Mouse (Mus musculus): ENCODE measurements at regions not wholly inside any gene's neighbourhood (a gene's known extent, or its start where the extent isn't known, plus 50 kb on each side); places are given as distances from the start of the nearest gene placed in this dataset.
A peak's percentile ranks its signal among the peaks of the same experiment; 100 is the strongest.

GRCm38 (mm10) chr17:3248875-3249274 lies 77.5 kb upstream of the Tiam2 start:
- TF ChIP-seq CTCF (conservative IDR thresholded peaks at IDR 0.05): no peak
- no peak overlapping the region; the same call in 1 of the 2 replicates for H3K4me3 ChIP-seq
- DNase-seq (ENCODE audit: low spot score in 2 of 2): peak in 1 of 2 experiments; percentile 39
- H3K27ac ChIP-seq: peak overlapping the region; percentile 55

GRCm38 (mm10) chr17:3249320-3249719 lies 77.1 kb upstream of the Tiam2 start:
- no peak for DNase-seq (ENCODE audit: low spot score in 2 of 2)
- TF ChIP-seq CTCF (conservative IDR thresholded peaks at IDR 0.05): no peak
- Histone ChIP-seq H3K27ac (peak overlapping the region; percentile 55), H3K4me3 (no peak overlapping the region)

- no peak for TF ChIP-seq CTCF (conservative IDR thresholded peaks at IDR 0.05)
- Histone ChIP-seq H3K27ac (0 out of 2 replicates have a peak overlapping the region, but pooled peaks have one; percentile 2), H3K4me3 (no peak overlapping the region)
- DNase-seq (ENCODE audit: low spot score in 2 of 2): peak; percentile 48 to 61
Measured at GRCm38 (mm10) chr17:3251176-3251575, 75.2 kb upstream of the Tiam2 start.

- TF ChIP-seq CTCF (conservative IDR thresholded peaks at IDR 0.05): no peak
- H3K27ac ChIP-seq: no peak overlapping the region
- DNase-seq (ENCODE audit: low spot score in 2 of 2): no peak
- H3K4me3 ChIP-seq: no peak overlapping the region
Measured at GRCm38 (mm10) chr17:3251966-3252365, 74.4 kb upstream of the Tiam2 start.

- peak; percentile 77 for TF ChIP-seq CTCF (conservative IDR thresholded peaks at IDR 0.05)
- Histone ChIP-seq H3K4me3 (no peak overlapping the region), H3K27ac (peak overlapping the region; percentile 23; the same call in 1 of the 2 replicates)
- DNase-seq (ENCODE audit: low spot score in 2 of 2): peak in 1 of 2 experiments; percentile 58
Measured at GRCm38 (mm10) chr17:3253508-3254176, 72.7 kb upstream of the Tiam2 start.

GRCm38 (mm10) chr17:3256765-3257164 lies 69.6 kb upstream of the Tiam2 start:
- no peak for DNase-seq (ENCODE audit: low spot score in 2 of 2)
- H3K4me3 ChIP-seq: no peak overlapping the region
- peak overlapping the region; percentile 53; the same call in 1 of the 2 replicates for H3K27ac ChIP-seq
- no peak for TF ChIP-seq CTCF (conservative IDR thresholded peaks at IDR 0.05)

GRCm38 (mm10) chr17:3258811-3259510 lies 67.4 kb upstream of the Tiam2 start:
- no peak for TF ChIP-seq CTCF (conservative IDR thresholded peaks at IDR 0.05)
- DNase-seq (ENCODE audit: low spot score in 2 of 2): no peak
- Histone ChIP-seq H3K27ac (no peak overlapping the region), H3K4me3 (no peak overlapping the region)

GRCm38 (mm10) chr17:3260796-3261195 lies 65.6 kb upstream of the Tiam2 start:
- H3K27ac ChIP-seq: no peak overlapping the region

GRCm38 (mm10) chr17:3273108-3274091 lies 53.0 kb upstream of the Tiam2 start:
- Histone ChIP-seq H3K4me3 (peak overlapping the region; percentile 19; the same call in 1 of the 2 replicates), H3K27ac (no peak overlapping the region)
- TF ChIP-seq CTCF (conservative IDR thresholded peaks at IDR 0.05): peak; percentile 91
- DNase-seq (ENCODE audit: low spot score in 2 of 2): peak; percentile 82 to 89

More at GRCm38 (mm10) chr17:3260796-3261195, 65.6 kb upstream of the Tiam2 start:
- no peak for TF ChIP-seq CTCF (conservative IDR thresholded peaks at IDR 0.05)
- no peak for DNase-seq (ENCODE audit: low spot score in 2 of 2)
- no peak overlapping the region for H3K4me3 ChIP-seq

- no peak for TF ChIP-seq CTCF (conservative IDR thresholded peaks at IDR 0.05)
- Histone ChIP-seq H3K4me3 (no peak overlapping the region), H3K27ac (no peak overlapping the region)
- DNase-seq (ENCODE audit: low spot score in 2 of 2): no peak
Measured at GRCm38 (mm10) chr17:3274449-3275285, 51.7 kb upstream of the Tiam2 start.
